Mouse (Mus musculus): ENCODE data around the gene Vmn1r46. TPM values are rescaled to one million over a fixed set of nuclear protein-coding genes. Genes with fewer than 3 reads are reported as not detected.
"Not testable (repeated sequence)": the region's sequence is repeated elsewhere in the genome, so short reads cannot be mapped to it uniquely, and the experiment has no call there.

Vmn1r46 gene
- not detected in 2 replicates for polyA plus RNA-seq (2015; fragmentation: Nextera tagmentation; extraction: Ambion mirVana)

DNA sequence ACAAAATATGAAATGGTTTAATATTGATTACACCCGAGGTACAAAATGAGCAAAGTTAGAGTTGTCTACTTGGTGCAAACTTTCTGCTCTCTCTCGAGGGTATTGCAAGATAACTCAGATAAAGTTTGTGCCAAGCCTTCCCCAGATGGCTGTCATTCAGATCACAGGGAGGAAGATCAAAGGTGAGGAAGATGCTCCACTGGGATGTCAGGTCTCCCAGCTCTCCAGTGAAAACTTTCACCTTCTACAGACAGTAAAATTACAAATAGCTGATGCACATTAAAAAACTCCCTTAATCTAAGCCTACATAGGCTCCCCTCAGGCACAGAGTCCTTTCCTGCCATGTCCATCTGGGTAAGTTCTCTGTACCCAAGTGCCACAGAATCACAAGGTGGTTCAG, at the start of gene Vmn1r46:
Gene Vmn1r46 (plus strand): TSS at position 301 of the 400 bp plus-strand sequence.
- Histone ChIP-seq H3K4me2 (replicated peaks; ENCODE audit: low read depth, low read length) (no peak within 1 kb of the TSS), H3K9me3 (ENCODE audit: low read length) (no peaks in the 10 kb centered on the region), H3K9ac (replicated peaks; ENCODE audit: low read depth) (no peak within 1 kb of the TSS), H3K36me3 (ENCODE audit: insufficient read depth, low read length) (no peaks in the 10 kb centered on the region), H3K4me3 (ENCODE audit: low read depth, low read length) (no peak within 1 kb of the TSS), H3K27ac (ENCODE audit: low read length) (no peak within 1 kb of the TSS), H3K27me3 (replicated peaks; ENCODE audit: insufficient read depth, low read length) (no peaks in the 10 kb centered on the region), H3K4me1 (ENCODE audit: insufficient read depth, low read depth, low read length) (no peaks in the 10 kb centered on the region)
- ATAC-seq (no peak), DNase-seq (ENCODE audit: low spot score) (no peak)
- WGBS: 44% methylated on average over 2 of the region's 2 CpGs
- TF ChIP-seq EP300 (IDR thresholded peaks at IDR 0.05) (no peak), CTCF (IDR thresholded peaks at IDR 0.05) (no peak)

- 94% methylated on average over 2 of the region's 2 CpGs for WGBS
- H3K9me3 ChIP-seq (ENCODE audit: low read length); H3K4me3 ChIP-seq (ENCODE audit: low read depth, low read length); H3K27ac ChIP-seq (ENCODE audit: low read length); DNase-seq (ENCODE audit: low spot score); H3K4me1 ChIP-seq (ENCODE audit: insufficient read depth, low read depth, low read length); H3K27me3 ChIP-seq (replicated peaks; ENCODE audit: insufficient read depth, low read length); H3K4me2 ChIP-seq (replicated peaks; ENCODE audit: low read depth, low read length); H3K36me3 ChIP-seq (ENCODE audit: insufficient read depth, low read length); H3K9ac ChIP-seq (replicated peaks; ENCODE audit: low read depth); ATAC-seq: not testable (repeated sequence)
Measured at GRCm38 (mm10) chr6:89940498-89940897, 28.6 kb upstream of the Vmn1r46 start, which contains the start of gene Vmn1r45. Gene Vmn1r45 (minus strand): TSS chr6:89940598.

- Histone ChIP-seq H3K4me1 (ENCODE audit: insufficient read depth, low read depth, low read length) (no peaks in the 10 kb centered on the region), H3K27me3 (replicated peaks; ENCODE audit: insufficient read depth, low read length) (no peaks in the 10 kb centered on the region), H3K4me3 (ENCODE audit: low read depth, low read length) (no peak overlapping the region), H3K27ac (ENCODE audit: low read length) (no peak overlapping the region), H3K9ac (replicated peaks; ENCODE audit: low read depth) (no peak overlapping the region), H3K36me3 (ENCODE audit: insufficient read depth, low read length) (no peaks in the 10 kb centered on the region), H3K9me3 (ENCODE audit: low read length) (no peaks in the 10 kb centered on the region), H3K4me2 (replicated peaks; ENCODE audit: low read depth, low read length) (no peak overlapping the region)
- DNase-seq (ENCODE audit: low spot score) (no peak), ATAC-seq (no peak)
- WGBS: 84% methylated on average over 2 of the region's 2 CpGs
- no peak for TF ChIP-seq CTCF (IDR thresholded peaks at IDR 0.05)
- TF ChIP-seq EP300 (IDR thresholded peaks at IDR 0.05): no peak
Measured at GRCm38 (mm10) chr6:89940926-89941325, 28.2 kb upstream of the Vmn1r46 start.

DNA sequence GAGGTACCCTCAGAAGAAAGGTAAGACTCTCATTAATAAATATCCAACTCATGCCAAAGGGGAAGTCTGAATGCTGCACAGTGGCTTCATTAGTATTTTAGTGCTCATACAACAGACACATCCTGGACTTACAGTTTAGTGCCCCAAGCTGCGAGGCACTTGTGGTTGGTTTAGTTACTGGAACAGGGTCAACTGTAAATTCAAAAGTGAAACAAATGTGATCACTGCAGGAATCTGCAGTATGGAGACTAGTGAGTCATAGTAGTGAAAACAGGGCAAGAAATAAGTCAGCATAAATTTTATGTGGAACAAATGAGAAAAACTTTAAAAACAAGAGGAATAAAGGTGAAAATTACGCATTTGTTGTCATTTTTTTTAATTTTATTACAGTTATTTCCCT, 15.6 kb upstream of the Vmn1r46 start:
- no peak for ATAC-seq
- TF ChIP-seq EP300 (IDR thresholded peaks at IDR 0.05): no peak
- TF ChIP-seq CTCF (IDR thresholded peaks at IDR 0.05): no peak
- no peaks in the 10 kb centered on the region for H3K27me3 ChIP-seq (replicated peaks; ENCODE audit: insufficient read depth, low read length)
- no peak overlapping the region for H3K4me2 ChIP-seq (replicated peaks; ENCODE audit: low read depth, low read length)
- H3K36me3 ChIP-seq (ENCODE audit: insufficient read depth, low read length): no peaks in the 10 kb centered on the region
- DNase-seq (ENCODE audit: low spot score): no peak
- H3K4me3 ChIP-seq (ENCODE audit: low read depth, low read length): no peak overlapping the region
- no peaks in the 10 kb centered on the region for H3K4me1 ChIP-seq (ENCODE audit: insufficient read depth, low read depth, low read length)
- no peak overlapping the region for H3K27ac ChIP-seq (ENCODE audit: low read length)
- WGBS: 66% methylated on average over 2 of the region's 2 CpGs
- no peak overlapping the region for H3K9ac ChIP-seq (replicated peaks; ENCODE audit: low read depth)
- H3K9me3 ChIP-seq (ENCODE audit: low read length): no peaks in the 10 kb centered on the region

- H3K4me2 ChIP-seq (replicated peaks; ENCODE audit: low read depth, low read length): no peak overlapping the region
- no peaks in the 10 kb centered on the region for H3K9me3 ChIP-seq (ENCODE audit: low read length)
- H3K27ac ChIP-seq (ENCODE audit: low read length): no peak overlapping the region
- no peak overlapping the region for H3K4me3 ChIP-seq (ENCODE audit: low read depth, low read length)
- H3K36me3 ChIP-seq (ENCODE audit: insufficient read depth, low read length): no peaks in the 10 kb centered on the region
- H3K9ac ChIP-seq (replicated peaks; ENCODE audit: low read depth): no peak overlapping the region
- ATAC-seq (no peak), DNase-seq (ENCODE audit: low spot score) (no peak)
- no peaks in the 10 kb centered on the region for H3K27me3 ChIP-seq (replicated peaks; ENCODE audit: insufficient read depth, low read length)
- no peaks in the 10 kb centered on the region for H3K4me1 ChIP-seq (ENCODE audit: insufficient read depth, low read depth, low read length)
- TF ChIP-seq EP300 (IDR thresholded peaks at IDR 0.05) (no peak), CTCF (IDR thresholded peaks at IDR 0.05) (no peak)
Measured at GRCm38 (mm10) chr6:89966341-89966740, 2.8 kb upstream of the Vmn1r46 start.

- DNase-seq (ENCODE audit: low spot score) (no peak), ATAC-seq (no peak)
- 13% methylated on average over 1 of the region's 1 CpGs for WGBS
- TF ChIP-seq CTCF (IDR thresholded peaks at IDR 0.05): no peak
- TF ChIP-seq EP300 (IDR thresholded peaks at IDR 0.05): no peak
- Histone ChIP-seq H3K4me2 (replicated peaks; ENCODE audit: low read depth, low read length) (no peak overlapping the region), H3K4me1 (ENCODE audit: insufficient read depth, low read depth, low read length) (no peaks in the 10 kb centered on the region), H3K27ac (ENCODE audit: low read length) (no peak overlapping the region), H3K36me3 (ENCODE audit: insufficient read depth, low read length) (no peaks in the 10 kb centered on the region), H3K27me3 (replicated peaks; ENCODE audit: insufficient read depth, low read length) (no peaks in the 10 kb centered on the region), H3K9me3 (ENCODE audit: low read length) (0 out of 2 replicates have a peak, but pooled peaks cover 2% of the 10 kb centered on the region), H3K4me3 (ENCODE audit: low read depth, low read length) (no peak overlapping the region), H3K9ac (replicated peaks; ENCODE audit: low read depth) (no peak overlapping the region)
Measured at GRCm38 (mm10) chr6:89985989-89986388, 16.9 kb downstream of the Vmn1r46 start.

DNA sequence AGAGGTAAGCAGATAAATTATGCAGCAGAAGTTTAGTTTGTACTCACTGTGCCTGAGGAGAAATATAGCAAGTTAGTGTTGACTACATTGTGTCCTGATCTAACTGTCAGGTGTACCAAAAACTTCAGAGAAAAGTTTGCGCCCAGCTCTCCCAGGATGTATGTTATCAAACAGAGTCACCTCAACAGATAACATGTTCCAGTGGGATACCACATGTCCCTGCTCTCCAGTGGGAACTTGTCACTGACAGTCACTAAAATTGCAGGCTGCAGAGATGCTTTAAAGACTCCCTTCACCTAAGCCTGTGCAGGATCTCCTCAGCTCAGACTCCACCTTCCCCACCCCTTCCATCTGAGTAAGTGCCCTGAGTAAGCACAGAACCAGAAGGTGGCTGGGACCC, 46.7 kb downstream of the Vmn1r46 start, which contains the start of gene Vmn1r47:
Gene Vmn1r47 (plus strand): TSS at position 301 of the 400 bp plus-strand sequence.
- H3K9ac ChIP-seq (replicated peaks; ENCODE audit: low read depth); H3K4me1 ChIP-seq (ENCODE audit: insufficient read depth, low read depth, low read length); ATAC-seq; H3K9me3 ChIP-seq (ENCODE audit: low read length); DNase-seq (ENCODE audit: low spot score); H3K36me3 ChIP-seq (ENCODE audit: insufficient read depth, low read length); H3K27ac ChIP-seq (ENCODE audit: low read length); H3K27me3 ChIP-seq (replicated peaks; ENCODE audit: insufficient read depth, low read length); H3K4me3 ChIP-seq (ENCODE audit: low read depth, low read length); H3K4me2 ChIP-seq (replicated peaks; ENCODE audit: low read depth, low read length): not testable (repeated sequence)
- WGBS: 89% methylated on average over 1 of the region's 1 CpGs

Other genes starting within 250 kb of the Vmn1r46 start
- gene Vmn1r41, start 228.5 kb upstream of the Vmn1r46 start, polyA plus RNA-seq (2015; fragmentation: Nextera tagmentation; extraction: Ambion mirVana): not detected in 2 replicates
- gene Vmn1r42, start 92.9 kb upstream of the Vmn1r46 start, polyA plus RNA-seq (2015; fragmentation: Nextera tagmentation; extraction: Ambion mirVana): not detected in 2 replicates
- gene Vmn1r43, start 92.9 kb upstream of the Vmn1r46 start, polyA plus RNA-seq (2015; fragmentation: Nextera tagmentation; extraction: Ambion mirVana): 0.01 and 0.02 TPM in 2 replicates
- not detected in 2 replicates for gene Vmn1r44, start 85.7 kb upstream of the Vmn1r46 start, polyA plus RNA-seq (2015; fragmentation: Nextera tagmentation; extraction: Ambion mirVana)
- not detected in 2 replicates for gene Vmn1r45, start 28.7 kb upstream of the Vmn1r46 start, polyA plus RNA-seq (2015; fragmentation: Nextera tagmentation; extraction: Ambion mirVana)
- gene Vmn1r47, start 46.8 kb downstream of the Vmn1r46 start, polyA plus RNA-seq (2015; fragmentation: Nextera tagmentation; extraction: Ambion mirVana): not detected in 2 replicates
- gene Vmn1r48, start 67.5 kb downstream of the Vmn1r46 start, polyA plus RNA-seq (2015; fragmentation: Nextera tagmentation; extraction: Ambion mirVana): not detected in 2 replicates
- gene Vmn1r49, start 109.2 kb downstream of the Vmn1r46 start, polyA plus RNA-seq (2015; fragmentation: Nextera tagmentation; extraction: Ambion mirVana): not detected in 2 replicates
- not detected in 2 replicates for gene Vmn1r50, start 132.1 kb downstream of the Vmn1r46 start, polyA plus RNA-seq (2015; fragmentation: Nextera tagmentation; extraction: Ambion mirVana)
- not detected in 2 replicates for gene Vmn1r51, start 153.3 kb downstream of the Vmn1r46 start, polyA plus RNA-seq (2015; fragmentation: Nextera tagmentation; extraction: Ambion mirVana)
- gene Vmn1r52, start 205.5 kb downstream of the Vmn1r46 start, polyA plus RNA-seq (2015; fragmentation: Nextera tagmentation; extraction: Ambion mirVana): not detected in 2 replicates
- gene V1ra8, start 233.5 kb downstream of the Vmn1r46 start, polyA plus RNA-seq (2015; fragmentation: Nextera tagmentation; extraction: Ambion mirVana): not detected in 2 replicates